Mouse (Mus musculus): ENCODE measurements around the gene Zbtb6.

Zbtb6 gene

DNA sequence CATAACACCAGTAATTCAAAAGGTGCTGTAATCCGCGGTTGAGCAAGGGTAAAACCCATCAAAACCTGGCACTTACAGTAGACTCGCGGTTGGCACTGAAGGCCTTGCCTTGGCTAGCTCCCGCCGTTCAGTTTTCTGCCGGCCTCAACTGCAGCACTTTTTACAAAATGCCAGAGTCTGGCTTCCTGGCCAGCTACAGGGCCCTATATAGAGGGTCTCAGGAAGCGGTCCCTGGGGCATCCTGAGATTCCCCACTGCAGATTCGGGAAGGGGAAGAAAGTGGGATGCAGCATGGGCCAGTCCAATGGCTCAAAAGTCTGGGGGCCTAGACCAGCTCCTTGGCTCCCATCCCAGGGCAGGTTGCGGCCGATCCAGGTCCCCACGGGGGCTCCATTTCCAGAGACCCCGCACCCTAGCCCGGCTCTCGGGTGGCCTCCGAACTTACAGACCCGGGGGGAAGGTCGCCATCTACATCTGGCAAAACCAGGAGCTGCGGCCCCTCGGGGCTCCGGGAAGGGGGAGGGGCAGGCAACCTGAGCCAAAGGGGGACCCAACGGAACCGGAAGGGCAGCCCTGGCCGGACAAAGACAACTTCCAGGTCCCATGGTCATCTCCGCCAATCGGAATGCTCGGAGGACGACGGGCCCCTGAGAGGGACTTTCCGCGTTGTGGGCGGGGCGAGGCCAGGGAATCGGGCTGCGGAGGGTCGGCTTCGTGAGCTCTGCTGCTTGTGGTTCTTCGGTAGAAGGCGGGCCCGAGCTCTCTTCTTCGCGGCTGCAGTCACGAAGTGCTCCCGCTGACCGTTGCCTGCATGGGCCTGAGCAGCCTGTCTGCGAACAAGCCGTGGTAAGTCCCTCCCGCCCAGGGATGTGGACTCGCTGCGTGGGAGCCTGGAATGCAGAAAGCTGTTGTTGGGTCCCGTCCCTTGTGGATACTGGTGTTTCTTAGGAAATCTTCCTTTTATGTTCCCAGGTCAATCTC is at the start of gene Zbtb6, which contains the start of the genes Zbtb26 and Rabgap1:
Zbtb6 (minus strand) TSS at position 561 of the 981 bp plus-strand sequence.
Zbtb26 (minus strand) TSS at position 525 of the 981 bp plus-strand sequence.
Rabgap1 (plus strand) TSS at position 669 of the 981 bp plus-strand sequence.
- peak; percentile 93 to 97 for DNase-seq (ENCODE audit: low spot score in 2 of 2)

DNA sequence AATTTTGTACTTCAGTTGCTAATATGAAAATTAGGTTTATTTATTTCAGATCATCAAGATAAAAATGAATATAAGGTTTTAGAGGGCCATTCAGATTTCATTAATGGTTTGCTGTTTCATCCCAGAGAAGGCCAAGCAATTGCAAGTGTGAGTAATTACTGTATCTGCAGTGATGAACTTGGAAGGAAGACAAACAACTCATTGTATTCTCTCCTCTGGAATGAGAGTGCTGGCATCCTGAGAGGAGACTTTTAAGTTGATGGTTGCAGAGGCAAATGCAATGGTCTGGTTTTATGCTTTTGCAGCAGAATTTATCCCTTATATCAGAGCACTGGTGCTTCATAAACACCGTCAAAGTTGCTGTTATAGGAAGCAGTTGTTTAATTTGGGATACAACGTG is 46.0 kb upstream of the Zbtb6 start:
- no peak for DNase-seq (ENCODE audit: low spot score in 2 of 2)

DNA sequence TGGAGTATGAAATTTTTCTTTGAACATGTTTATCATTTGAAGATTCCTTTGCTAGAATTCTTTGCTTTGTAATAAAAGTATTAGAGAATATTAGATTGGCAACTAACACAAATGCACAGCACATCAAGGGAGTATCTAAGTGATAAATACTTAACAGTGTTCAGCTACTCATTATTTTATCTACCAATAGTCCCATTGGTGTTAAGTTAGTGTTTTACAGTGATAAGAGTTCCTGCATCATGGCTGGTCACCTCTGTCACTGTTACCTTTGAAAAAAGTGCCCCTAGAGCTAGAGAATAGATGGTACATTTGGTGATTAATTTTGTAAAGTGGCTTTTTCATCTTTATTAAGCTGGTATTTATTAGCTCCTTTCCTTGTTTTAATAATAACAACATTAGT is 43.4 kb upstream of the Zbtb6 start:
- DNase-seq (ENCODE audit: low spot score in 2 of 2) = no peak

DNA sequence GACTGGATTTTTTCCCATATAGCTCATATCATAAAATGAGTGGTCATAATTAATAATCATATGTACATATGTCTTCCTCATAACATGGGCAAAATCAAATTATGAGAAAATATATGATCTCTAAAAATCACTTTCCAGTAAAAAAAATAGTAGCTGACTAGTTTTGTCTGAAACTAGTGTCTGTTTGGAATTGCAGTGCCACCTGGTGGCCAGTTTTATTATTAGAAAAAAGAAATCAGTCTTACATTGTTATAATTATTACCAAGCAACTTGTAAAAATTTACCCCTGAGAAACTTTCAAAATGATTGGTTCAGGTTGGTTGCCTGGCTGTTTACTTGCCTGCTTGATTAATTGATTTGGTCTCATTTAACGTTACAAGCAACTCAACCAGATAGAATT is 42.4 kb upstream of the Zbtb6 start:
- no peak for DNase-seq (ENCODE audit: low spot score in 2 of 2)

DNA sequence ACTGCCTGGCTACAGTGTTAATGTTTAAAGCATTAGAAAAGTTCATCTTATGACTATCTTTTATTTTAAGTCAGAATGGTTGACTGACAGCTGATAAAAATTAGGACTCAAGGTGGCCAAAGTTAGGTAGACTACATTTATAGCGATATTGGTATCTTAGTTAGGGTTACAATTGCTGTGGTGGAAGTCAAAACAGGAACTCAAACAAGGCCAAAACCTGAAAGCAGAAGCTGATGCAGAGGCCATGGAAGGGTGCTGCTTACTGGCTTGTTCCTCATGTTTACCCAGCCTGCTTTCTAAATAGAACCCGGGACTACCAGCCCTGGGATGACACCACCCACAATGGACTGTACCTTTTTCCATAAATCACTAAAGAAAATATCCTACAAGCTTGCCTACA is 41.2 kb upstream of the Zbtb6 start:
- no peak for DNase-seq (ENCODE audit: low spot score in 2 of 2)

DNA sequence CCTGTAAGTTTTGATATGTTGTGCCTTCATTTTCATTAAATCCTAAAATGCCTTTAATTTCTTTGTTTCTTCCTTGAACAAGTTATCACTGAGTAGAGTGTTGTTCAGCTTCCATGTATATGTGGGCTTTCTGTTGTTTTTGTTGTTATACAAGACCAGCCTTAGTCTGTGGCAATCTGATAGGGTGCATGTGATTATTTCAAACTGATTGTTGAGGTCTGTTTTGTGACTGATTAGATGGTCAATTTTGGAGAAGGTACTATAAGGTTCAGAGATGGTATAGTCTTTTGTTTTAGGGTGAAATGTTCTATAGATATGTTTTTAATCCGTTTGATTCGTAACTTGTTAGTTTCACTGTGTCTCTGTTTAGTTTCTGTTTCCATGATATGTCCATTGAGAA is 37.1 kb upstream of the Zbtb6 start:
- DNase-seq (ENCODE audit: low spot score in 2 of 2) = no peak

DNA sequence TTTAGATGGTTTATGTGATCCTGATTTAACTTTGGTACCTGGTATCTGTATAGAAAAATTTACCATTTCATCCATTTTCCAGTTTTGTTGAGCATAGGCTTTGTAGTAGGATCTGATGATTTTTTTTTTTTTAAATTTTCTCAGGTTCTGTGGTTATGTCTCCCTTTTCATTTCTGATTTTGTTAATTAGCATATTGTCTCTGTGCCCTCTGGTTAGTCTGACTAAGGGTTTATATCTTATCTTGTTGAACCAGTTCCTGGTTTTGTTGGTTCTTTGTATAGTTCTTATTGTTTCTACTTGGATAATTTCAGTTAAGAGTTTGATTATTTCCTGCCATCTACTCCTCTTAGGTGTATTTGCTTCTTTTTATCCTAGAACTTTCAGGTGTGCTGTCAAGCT is 36.6 kb upstream of the Zbtb6 start:
- DNase-seq (ENCODE audit: low spot score in 2 of 2) = no peak

DNA sequence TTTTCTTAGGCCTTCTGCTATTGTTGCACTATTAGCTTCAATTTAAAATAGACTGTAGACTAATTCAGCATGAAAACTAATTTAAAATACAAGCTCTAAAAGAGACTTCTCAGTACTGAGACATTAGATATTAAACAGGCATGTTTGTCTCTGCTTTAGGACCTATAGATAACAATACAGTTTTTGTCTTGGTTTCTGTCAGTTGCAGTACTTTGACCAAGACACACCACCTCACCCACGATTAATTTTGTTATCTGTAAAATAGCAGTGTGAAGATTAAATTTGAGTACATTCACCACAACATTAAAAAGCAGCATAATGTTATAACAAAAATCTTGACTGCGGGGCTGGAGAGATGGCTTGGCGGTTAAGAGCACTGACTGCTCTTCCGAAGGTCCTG is 23.3 kb upstream of the Zbtb6 start:
- no peak for DNase-seq (ENCODE audit: low spot score in 2 of 2)

DNA sequence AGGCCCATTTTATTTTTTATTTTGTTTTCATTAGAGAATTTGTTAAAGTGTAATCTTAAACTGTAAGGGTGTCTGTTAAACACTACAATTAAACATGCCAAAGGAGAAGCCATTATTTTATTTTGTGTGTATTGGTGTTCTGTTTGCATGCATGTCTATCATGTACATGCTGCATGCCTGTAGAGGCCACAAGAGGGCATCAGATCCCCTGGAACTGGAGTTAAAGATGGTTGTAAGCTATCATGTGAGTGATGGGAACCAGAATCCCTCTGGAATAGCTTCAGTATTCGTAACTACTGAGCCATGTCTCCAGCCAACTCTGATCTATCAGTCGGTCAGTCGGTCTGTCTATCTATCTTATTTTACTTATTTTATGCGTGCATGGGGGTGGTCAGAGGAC is 17.7 kb upstream of the Zbtb6 start:
- no peak for DNase-seq (ENCODE audit: low spot score in 2 of 2)

DNA sequence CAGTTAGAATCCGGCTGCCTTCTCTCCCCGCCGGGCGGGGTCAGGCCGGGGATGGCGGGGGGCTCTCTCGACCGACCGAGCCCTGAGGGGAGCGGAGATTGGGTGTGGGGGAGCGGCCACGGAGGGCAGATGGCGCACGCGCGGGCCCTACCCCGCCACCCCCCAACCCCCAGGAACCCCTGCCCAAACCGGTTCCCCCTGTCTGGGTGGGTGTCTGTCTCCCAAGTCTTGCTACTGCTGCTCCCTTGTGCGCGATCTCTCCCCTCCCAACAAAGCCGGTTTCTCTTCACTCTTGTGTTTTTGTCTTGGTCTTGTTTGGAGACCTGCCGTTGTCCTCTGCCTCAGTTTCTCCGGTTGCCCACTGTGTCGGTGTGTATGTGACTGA is 9.4 kb upstream of the Zbtb6 start:
- DNase-seq (ENCODE audit: low spot score in 2 of 2) = no peak

DNA sequence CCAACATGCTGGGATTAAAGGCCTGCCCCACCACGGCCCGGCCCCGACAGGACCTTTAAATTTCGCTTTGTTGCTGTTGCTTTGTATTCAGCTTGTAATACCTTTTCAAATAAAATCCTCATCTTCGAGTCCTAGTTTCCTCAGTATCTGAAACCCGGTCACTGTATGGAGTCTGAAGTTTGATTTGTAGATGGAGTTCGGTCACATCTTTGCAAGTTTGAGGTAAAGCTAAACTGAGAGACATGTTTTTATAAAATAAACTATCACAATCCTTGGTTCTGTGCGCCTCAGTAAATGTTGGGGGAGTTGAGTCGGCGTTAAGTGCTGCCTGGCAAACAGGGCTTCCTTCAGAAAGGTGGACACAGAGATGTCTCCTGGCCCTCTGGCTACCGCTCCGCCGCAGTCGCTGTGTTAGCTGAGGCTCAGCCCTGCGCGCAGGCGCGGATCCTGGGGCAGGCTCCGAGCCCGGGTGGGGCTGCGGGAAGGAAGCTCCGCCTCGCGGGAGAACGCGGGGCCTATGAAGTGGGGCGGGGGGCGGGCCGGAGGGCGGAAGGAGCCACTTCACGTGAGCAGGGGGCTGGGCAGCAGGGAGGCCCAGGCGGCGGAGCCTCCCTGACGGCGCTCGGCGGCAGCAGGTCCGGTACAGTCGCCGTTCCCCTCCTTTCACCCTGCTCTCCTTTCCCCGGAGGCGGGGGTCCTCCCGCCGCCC is 8.8 kb upstream of the Zbtb6 start:
- DNase-seq (ENCODE audit: low spot score in 2 of 2) = peak; percentile 83 to 89

DNA sequence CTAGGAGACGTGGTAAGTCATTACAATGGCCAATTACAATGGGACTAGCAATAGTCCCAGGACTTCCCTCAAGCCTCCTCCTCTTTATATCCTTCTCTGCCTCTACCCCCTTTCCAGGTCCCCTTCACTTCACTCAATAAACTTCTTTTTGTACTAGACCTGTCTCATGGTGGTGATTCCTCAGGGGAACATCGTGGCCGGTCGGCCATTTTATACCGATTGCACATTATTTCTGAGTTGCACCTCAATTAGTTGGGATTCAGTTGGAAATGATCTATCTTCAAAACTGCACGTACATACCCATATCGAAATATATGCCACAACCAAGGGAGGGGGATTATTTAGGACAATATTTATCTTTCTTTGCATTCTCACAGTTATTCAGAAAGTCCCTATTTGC is 11.4 kb downstream of the Zbtb6 start:
- no peak for DNase-seq (ENCODE audit: low spot score in 2 of 2)

DNA sequence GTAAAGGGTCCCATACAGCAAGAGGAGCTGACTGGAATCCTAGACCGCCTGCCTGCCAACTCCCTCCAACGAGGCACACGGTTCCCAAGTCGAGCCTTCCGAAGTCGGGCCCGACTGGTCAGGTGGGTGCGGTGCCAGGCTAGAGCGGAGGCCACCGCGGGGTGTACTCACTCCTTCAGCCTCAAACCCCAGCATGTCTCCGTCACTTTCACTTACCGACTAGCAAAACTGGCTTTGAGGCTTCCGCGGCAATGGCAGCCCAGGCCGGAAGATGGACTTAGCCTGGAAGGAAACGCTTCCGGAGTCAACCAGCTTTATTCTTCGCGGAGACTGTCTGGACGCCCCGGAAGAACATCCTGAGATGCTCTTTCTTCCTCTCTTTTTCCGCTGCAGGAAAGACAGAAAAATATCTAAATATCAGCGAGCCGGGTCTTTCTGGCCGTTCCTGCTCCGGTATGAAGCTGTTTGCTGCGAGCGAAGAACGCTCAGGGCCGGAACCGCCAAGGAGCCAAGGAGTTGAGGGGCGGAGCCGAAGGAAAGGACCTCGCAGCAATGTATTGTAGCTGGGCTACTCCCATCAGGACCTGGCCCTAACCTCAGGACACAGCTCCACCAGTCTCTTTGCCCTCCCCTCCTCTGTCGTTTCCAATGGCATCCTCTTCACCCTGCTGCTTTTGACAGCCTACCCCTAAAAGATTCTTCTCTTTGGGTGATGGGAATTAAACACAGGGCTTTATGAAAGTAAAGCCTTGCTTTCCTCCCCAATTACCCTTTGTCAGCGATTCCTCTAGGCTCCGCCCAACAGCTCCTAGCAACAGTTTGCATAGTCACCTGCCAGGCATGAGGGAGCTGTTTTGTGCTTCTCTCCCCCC is 12.1 kb downstream of the Zbtb6 start:
- peak; percentile 73 to 75 for DNase-seq (ENCODE audit: low spot score in 2 of 2)

DNA sequence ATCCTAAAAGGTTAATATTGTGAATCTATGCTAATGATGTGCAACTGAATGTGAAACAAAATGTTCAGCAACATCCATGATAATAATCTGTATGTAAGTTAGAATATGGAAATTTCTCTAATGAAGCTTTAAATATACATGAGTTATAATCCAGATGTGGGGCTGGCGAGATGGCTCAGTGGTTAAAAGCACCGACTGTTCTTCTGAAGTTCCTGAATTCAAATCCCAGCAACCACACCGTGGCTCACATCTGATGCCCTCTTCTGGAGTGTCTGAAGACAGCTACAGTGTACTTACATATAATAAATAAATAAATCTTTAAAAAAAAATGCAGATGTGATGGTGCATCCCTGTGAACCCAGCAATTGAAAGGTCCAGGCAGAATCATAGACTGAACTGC is 19.3 kb downstream of the Zbtb6 start:
- no peak for DNase-seq (ENCODE audit: low spot score in 2 of 2)

DNA sequence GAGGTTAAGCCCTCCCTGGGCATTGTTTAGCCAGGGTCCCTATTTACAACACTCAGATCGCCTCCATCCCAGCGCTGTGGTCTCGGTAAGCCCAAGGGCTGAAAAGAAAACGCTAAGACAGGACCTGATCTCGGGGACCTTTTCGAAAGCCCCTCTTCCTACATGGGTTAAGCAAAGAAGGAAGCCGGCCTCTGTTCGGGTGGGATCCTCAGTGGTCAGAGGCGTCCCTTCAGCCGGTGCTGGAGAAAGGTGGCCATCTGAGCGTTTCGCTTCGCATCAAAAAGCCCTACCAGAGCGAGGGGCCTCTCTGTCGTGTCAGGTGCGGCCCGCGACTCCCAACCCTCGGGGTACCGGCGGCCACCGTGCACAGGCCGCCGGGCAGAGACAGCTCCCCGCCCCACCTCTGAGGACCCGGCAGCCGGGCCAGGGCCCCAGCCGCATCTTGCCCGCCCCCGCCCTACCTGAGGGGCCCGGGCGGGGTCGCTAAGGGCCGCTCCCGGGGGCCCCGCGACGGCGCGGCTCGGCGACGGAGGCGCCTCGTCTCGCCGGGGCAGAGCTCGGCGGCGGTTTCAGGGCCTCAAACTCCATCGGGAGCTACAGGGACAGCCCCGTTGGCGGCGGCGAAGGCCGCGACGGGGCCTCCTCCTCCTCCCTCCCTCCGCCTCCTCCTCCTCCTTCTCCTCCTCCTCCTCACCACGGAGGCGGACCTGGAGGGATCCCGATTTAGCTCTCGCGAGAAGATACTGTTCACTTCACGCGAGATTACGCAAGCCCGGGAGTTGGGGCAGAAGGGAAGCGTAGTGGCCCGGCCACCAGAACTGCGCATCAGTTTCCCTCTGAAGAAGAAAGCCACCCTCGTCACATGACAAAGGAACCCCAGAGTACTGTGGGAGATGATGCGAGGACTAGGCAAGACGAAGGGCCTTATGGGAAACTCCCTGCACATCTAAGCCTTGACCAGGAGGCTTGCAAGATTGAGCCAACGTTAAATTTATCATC is 20.4 kb downstream of the Zbtb6 start, which contains the start of gene Rc3h2:
Rc3h2 (minus strand) TSS at position 598 of the 999 bp plus-strand sequence.
- peak; percentile 93 to 96 for DNase-seq (ENCODE audit: low spot score in 2 of 2)

DNA sequence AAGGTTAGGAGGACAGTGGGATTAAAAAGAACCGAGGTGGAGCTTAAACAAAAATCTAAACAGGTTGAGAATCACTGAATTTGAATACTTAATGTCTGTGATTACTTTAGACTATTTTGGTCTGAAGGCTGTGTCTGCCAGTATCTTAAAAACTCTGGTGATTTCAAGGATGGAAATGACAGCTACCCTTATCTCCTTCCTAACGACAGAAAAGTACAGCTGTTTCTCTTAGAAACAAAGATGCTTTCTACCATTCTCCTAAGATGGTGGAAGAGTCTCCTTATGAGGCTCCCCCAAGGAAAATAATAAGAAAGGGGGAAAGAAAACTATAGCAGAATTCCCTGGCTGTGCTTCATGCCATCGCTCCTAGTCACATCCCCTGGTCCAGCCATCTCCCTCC is 21.1 kb downstream of the Zbtb6 start:
- no peak for DNase-seq (ENCODE audit: low spot score in 2 of 2)

DNA sequence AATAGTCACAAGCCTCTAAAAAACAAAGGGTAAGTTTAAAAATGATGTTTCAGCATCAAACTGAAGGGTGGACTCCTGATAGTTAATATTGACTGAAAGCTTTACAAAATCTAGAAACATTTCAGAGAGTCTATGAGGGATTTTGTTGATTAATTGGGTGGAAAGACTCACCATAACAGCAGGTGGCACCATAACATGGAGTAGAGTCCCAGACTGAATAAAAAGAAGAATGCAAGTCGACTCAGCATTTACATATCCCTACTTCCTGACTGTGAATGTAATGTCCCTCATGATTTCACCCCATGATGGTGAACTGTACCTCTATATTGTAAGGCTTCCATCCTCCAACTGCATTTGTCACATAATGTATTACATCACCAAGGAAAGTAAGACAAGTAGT is 47.4 kb downstream of the Zbtb6 start:
- no peak for DNase-seq (ENCODE audit: low spot score in 2 of 2)

DNA sequence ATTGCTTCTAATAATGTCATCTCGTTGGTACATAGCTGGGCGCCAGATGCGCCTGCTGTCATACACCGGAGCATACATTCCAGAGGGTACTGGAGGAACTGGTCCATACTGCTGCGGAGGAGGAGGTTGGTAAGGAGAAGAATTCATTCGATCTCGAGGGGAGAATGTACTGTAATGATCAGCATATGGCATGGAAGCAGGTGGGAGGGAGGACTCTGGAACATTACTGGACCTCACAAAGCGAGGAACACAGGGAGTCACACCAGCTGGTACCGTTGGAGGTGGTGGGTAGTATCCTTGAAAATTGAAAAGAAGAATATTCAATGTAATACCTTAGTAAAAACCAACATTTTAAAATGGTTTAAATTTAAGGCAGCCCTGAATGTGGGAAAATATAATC is 60.0 kb downstream of the Zbtb6 start:
- no peak for DNase-seq (ENCODE audit: low spot score in 2 of 2)

DNA sequence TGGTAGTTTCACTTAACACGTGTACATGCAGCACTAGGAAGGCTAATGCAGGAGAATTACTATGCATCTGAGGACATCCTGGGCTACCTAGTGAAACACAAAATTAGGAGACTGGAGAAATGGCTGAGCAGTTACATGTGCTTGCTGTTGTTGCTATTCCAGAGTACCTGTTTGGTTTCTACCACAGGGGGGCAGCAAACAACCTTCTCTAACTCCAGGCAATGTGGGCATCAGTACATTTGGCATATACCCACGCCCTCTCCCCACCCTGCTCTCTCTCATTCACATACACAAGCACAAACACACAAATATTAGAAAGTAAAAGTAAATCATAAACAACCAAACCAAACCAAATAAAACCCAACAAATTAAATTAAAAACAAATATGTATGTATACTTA is 62.8 kb downstream of the Zbtb6 start:
- peak in 1 of 2 experiments; percentile 34 for DNase-seq (ENCODE audit: low spot score in 2 of 2)

DNA sequence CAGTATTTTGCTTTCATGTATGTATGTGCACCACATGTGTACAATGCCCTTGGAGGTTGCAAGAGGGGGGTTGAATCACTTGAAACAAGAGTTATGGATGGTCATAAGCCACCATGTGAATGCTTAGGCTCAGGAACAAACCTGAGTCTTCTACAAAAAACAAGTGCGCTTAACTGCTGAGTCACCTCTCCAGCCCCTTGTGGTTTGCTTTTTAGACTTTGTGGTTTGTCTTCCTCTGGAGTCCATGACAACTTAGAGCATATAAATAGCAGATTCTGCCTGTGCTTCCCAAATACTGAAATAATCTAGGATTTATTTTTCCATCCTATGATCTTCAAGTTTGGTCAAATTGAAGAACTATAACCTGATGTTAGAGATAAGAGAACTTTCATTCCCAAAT is 67.0 kb downstream of the Zbtb6 start:
- no peak for DNase-seq (ENCODE audit: low spot score in 2 of 2)

Measured in frontal cortex, postnatal 14 days (tissue).